In genomic region chr11:106751039-106752018, GRCm38 (mm10) we compare ENCODE assay signal across 9 mouse cellular contexts. TPM values are rescaled to one million over a fixed set of nuclear protein-coding genes. Genes with fewer than 3 reads are reported as not detected.
DNase-seq lines count a peak whose midpoint lies in the region; ATAC-seq and TF ChIP-seq lines count a peak whose summit lies in the region.
"Had no signal": no experiment of that assay in that cellular context is flagged by ENCODE, and none has a peak within 500 bp of the region (broad histone marks: within the 10 kb centered on the region; RNA-seq: fewer than 3 reads in every experiment).

Milr1 (plus strand) TSS chr11:106751226.

- DNase-seq in heart, postnatal 36 days: no peak
- peak; percentile 63 for DNase-seq in MEL (ENCODE audit: low read depth, low spot score)
- no peak for DNase-seq in liver, embryonic 11.5 days (ENCODE audit: low spot score)
- DNase-seq in kidney, adult 18-20 months: no peak
- no peak for DNase-seq in gastrocnemius, postnatal 10 days
- no peak for DNase-seq in adrenal gland, adult 8-10 months

- H3K79me2 ChIP-seq in MEL (ENCODE audit: control insufficient read depth, insufficient read depth, low read length, poor library complexity): no peaks in the 10 kb centered on the region

- intact Hi-C loops in heart, postnatal 36 days (cut with DNase I): no loop called here

- H3K9ac ChIP-seq in heart, embryonic 16.5 days (ENCODE audit: low read length): no peak within 1 kb of the TSS
- peak within 1 kb of the TSS; percentile 33 for H3K9ac ChIP-seq in MEL (ENCODE audit: control insufficient read depth, low read depth, low read length, poor library complexity, severe bottlenecking)
- no peak within 1 kb of the TSS for H3K9ac ChIP-seq in liver, embryonic 11.5 days (ENCODE audit: low read depth, low read length)

- peak within 1 kb of the TSS; percentile 8; the same call in 1 of the 2 replicates for H3K4me3 ChIP-seq in heart, embryonic 16.5 days (ENCODE audit: low read length)
- peak within 1 kb of the TSS; percentile 26 to 35 for H3K4me3 ChIP-seq in MEL (ENCODE audit: control insufficient read depth in 1 of 2, insufficient read depth in 1 of 2, low read depth in 2 of 2, low read length in 2 of 2)
- H3K4me3 ChIP-seq in liver, embryonic 11.5 days (ENCODE audit: low read depth, low read length): no peak within 1 kb of the TSS
- H3K4me3 ChIP-seq in small intestine, adult 2 months (ENCODE audit: low read depth, low read length): peak within 1 kb of the TSS; percentile 49
- H3K4me3 ChIP-seq: hindbrain, embryonic 10.5 days had no signal

- WGBS in heart, embryonic 16.5 days: 73% methylated on average over 17 of the region's 17 CpGs
- WGBS in liver, embryonic 11.5 days: 52% methylated on average over 17 of the region's 17 CpGs
- 70% methylated on average over 17 of the region's 17 CpGs for WGBS in small intestine, adult 2 months

- no peaks in the 10 kb centered on the region for H3K27me3 ChIP-seq in heart, embryonic 16.5 days (ENCODE audit: control insufficient read depth, insufficient read depth, low read length)
- no peaks in the 10 kb centered on the region for H3K27me3 ChIP-seq in MEL (ENCODE audit: control insufficient read depth in 1 of 2, insufficient read depth in 2 of 2, low read length in 2 of 2)
- no peaks in the 10 kb centered on the region for H3K27me3 ChIP-seq in liver, embryonic 11.5 days (replicated peaks; ENCODE audit: control insufficient read depth, insufficient read depth, low read length)
- H3K27me3 ChIP-seq in small intestine, adult 2 months (ENCODE audit: control insufficient read depth, insufficient read depth, low read length): no peaks in the 10 kb centered on the region

- no peak within 1 kb of the TSS; the same call in 1 of the 2 replicates for H3K27ac ChIP-seq in heart, embryonic 16.5 days (ENCODE audit: low read length)
- H3K27ac ChIP-seq in MEL (ENCODE audit: control insufficient read depth, low read depth, low read length): no peak within 1 kb of the TSS
- no peak within 1 kb of the TSS; the same call in 1 of the 2 replicates for H3K27ac ChIP-seq in liver, embryonic 11.5 days (ENCODE audit: low read depth, low read length)
- peak within 1 kb of the TSS; percentile 92 for H3K27ac ChIP-seq in small intestine, adult 2 months (ENCODE audit: insufficient read depth, low read depth, low read length)
- H3K27ac ChIP-seq: hindbrain, embryonic 10.5 days had no signal

- peaks cover 4% of the 10 kb centered on the region; the same call in 1 of the 2 replicates for H3K9me3 ChIP-seq in heart, embryonic 16.5 days (replicated peaks; ENCODE audit: control insufficient read depth, low read length)
- H3K9me3 ChIP-seq in MEL (replicated peaks; ENCODE audit: insufficient read depth, low read length): no peaks in the 10 kb centered on the region
- H3K9me3 ChIP-seq in liver, embryonic 11.5 days (ENCODE audit: control insufficient read depth, low read length): peaks cover 2% of the 10 kb centered on the region; the same call in 1 of the 2 replicates

- H3K4me2 ChIP-seq in heart, embryonic 16.5 days (ENCODE audit: low read depth, low read length): peak within 1 kb of the TSS; percentile 14
- H3K4me2 ChIP-seq in liver, embryonic 11.5 days: peak within 1 kb of the TSS; percentile 27

- H3K36me3 ChIP-seq in heart, embryonic 16.5 days (ENCODE audit: control insufficient read depth, insufficient read depth): no peaks in the 10 kb centered on the region
- peaks cover 0 to 19% of the 10 kb centered on the region in 2 experiments; a peak in 2 of 4 replicates for H3K36me3 ChIP-seq in MEL (ENCODE audit: control insufficient read depth in 1 of 2, insufficient read depth in 2 of 2, low read length in 2 of 2)
- H3K36me3 ChIP-seq in liver, embryonic 11.5 days (ENCODE audit: control insufficient read depth, insufficient read depth, low read length): no peaks in the 10 kb centered on the region
- H3K36me3 ChIP-seq in small intestine, adult 2 months (ENCODE audit: control insufficient read depth, insufficient read depth, low read length): no peaks in the 10 kb centered on the region
- H3K36me3 ChIP-seq: hindbrain, embryonic 10.5 days had no signal

- no peak for TF ChIP-seq RAD21 in MEL (IDR thresholded peaks at IDR 0.05; ENCODE audit: low read depth, low read length)

- TF ChIP-seq EP300 in MEL (IDR thresholded peaks at IDR 0.05; ENCODE audit: low read depth in 1 of 2, low read length in 2 of 2): peak; percentile 80 to 81

- TF ChIP-seq CTCF in MEL (IDR thresholded peaks at IDR 0.05 in 2 of 3, conservative IDR thresholded peaks at IDR 0.05 in 1 of 3; ENCODE audit: control insufficient read depth in 1 of 3, insufficient read depth in 1 of 3, low read depth in 2 of 3, low read length in 3 of 3, poor library complexity in 1 of 3, severe bottlenecking in 1 of 3): no peak
- TF ChIP-seq CTCF in small intestine, adult 2 months (IDR thresholded peaks at IDR 0.05; ENCODE audit: extremely low read depth, insufficient read length, insufficient replicate concordance, low read depth, low read length): no peak

- no peak; the same call in 1 of the 2 replicates for ATAC-seq in heart, embryonic 16.5 days (replicated peaks; ENCODE audit: extremely low read depth, insufficient read depth, low FRiP score)
- ATAC-seq in liver, embryonic 11.5 days (replicated peaks; ENCODE audit: low FRiP score): no peak

- no peak for TF ChIP-seq POLR2A in MEL (IDR thresholded peaks at IDR 0.05; ENCODE audit: control insufficient read depth in 1 of 2, insufficient read depth in 1 of 2, low read depth in 1 of 2, low read length in 2 of 2, poor library complexity in 1 of 2)
- no peak for TF ChIP-seq POLR2A in small intestine, adult 2 months (IDR thresholded peaks at IDR 0.05; ENCODE audit: low read depth, low read length)

- no peaks in the 10 kb centered on the region for H3K4me1 ChIP-seq in heart, embryonic 16.5 days (ENCODE audit: control insufficient read depth, insufficient read depth, low read length)
- peaks cover 0 to 24% of the 10 kb centered on the region in 2 experiments; a peak in 2 of 4 replicates for H3K4me1 ChIP-seq in MEL (ENCODE audit: control insufficient read depth in 1 of 2, insufficient read depth in 2 of 2, low read length in 2 of 2)
- peaks cover 10% of the 10 kb centered on the region; the same call in 1 of the 2 replicates for H3K4me1 ChIP-seq in liver, embryonic 11.5 days (replicated peaks; ENCODE audit: control insufficient read depth, insufficient read depth, low read length)
- no peaks in the 10 kb centered on the region for H3K4me1 ChIP-seq in small intestine, adult 2 months (ENCODE audit: control insufficient read depth, insufficient read depth, insufficient read length, low read length)
- H3K4me1 ChIP-seq: hindbrain, embryonic 10.5 days had no signal

TF ChIP-seq in MEL, 35 proteins besides CTCF, POLR2A, EP300 and RAD21:
- TF ChIP-seq BHLHE40 (IDR thresholded peaks at IDR 0.05; ENCODE audit: borderline replicate concordance, low read depth, low read length) (peak; percentile 43; the same call in 1 of the 2 replicates), MXI1 (IDR thresholded peaks at IDR 0.05; ENCODE audit: low read depth, low read length) (peak; percentile 44; the same call in 1 of the 2 replicates), SIN3A (IDR thresholded peaks at IDR 0.05; ENCODE audit: low read length) (peak; percentile 62; the same call in 1 of the 2 replicates), MYC (IDR thresholded peaks at IDR 0.05; ENCODE audit: low read depth, low read length) (no peak; the same call in 1 of the 2 replicates), TCF12 (IDR thresholded peaks at IDR 0.05; ENCODE audit: low read depth, low read length) (peak; percentile 86), MAFK (IDR thresholded peaks at IDR 0.05; ENCODE audit: borderline replicate concordance, low read depth, low read length) (0 out of 2 replicates have a peak, but pooled peaks have one; percentile 44), CHD1 (IDR thresholded peaks at IDR 0.05; ENCODE audit: low read depth, low read length) (no peak), USF2 (IDR thresholded peaks at IDR 0.05; ENCODE audit: borderline replicate concordance in 1 of 2, insufficient read depth in 1 of 2, low read depth in 1 of 2, low read length in 2 of 2) (no peak), ZNF384 (IDR thresholded peaks at IDR 0.05; ENCODE audit: low read depth, low read length) (peak; percentile 87), MYB (IDR thresholded peaks at IDR 0.05; ENCODE audit: low read depth, low read length) (peak; percentile 77), ETS1 (IDR thresholded peaks at IDR 0.05; ENCODE audit: low read depth, low read length) (peak; percentile 95), ELF1 (IDR thresholded peaks at IDR 0.05; ENCODE audit: low read depth, low read length) (no peak), GATA1 (IDR thresholded peaks at IDR 0.05; ENCODE audit: low read depth, low read length) (peak; percentile 79), RCOR1 (IDR thresholded peaks at IDR 0.05; ENCODE audit: low read depth, low read length) (peak; percentile 97)

RNA-seq across cellular contexts. Expression of gene Milr1, which starts in this region (rescaled TPM):
- polyA plus RNA-seq in heart, embryonic 16.5 days (2015; fragmentation: Nextera tagmentation; extraction: Ambion mirVana): 1.8 and 2.2 TPM in 2 replicates
- total RNA-seq in heart, postnatal 36 days (2021): 1 to 10 TPM in 1 of 2 experiments, under 1 TPM in 1; 0.97 to 1.0 TPM
- not detected in 2 replicates for total RNA-seq in MEL (2012; rRNA removed)
- under 1 TPM in 1 of 2 experiments, not detected in 1; 0.26 TPM for polyA plus RNA-seq in MEL (2012; ENCODE audit: insufficient read depth in 1 of 2, insufficient read length in 2 of 2, low read depth in 1 of 2, low replicate concordance in 2 of 2, missing spikeins in 1 of 2)
- polyA plus RNA-seq in liver, embryonic 11.5 days (2014; fragmentation: Nextera tagmentation; extraction: Ambion mirVana): 2.3 and 2.4 TPM in 2 replicates
- 0.30 and 0.77 TPM in 2 replicates for polyA plus RNA-seq in small intestine, adult 2 months (2012; rRNA removed)
- 1 to 10 TPM; 1.0 to 1.2 TPM for total RNA-seq in gastrocnemius, postnatal 10 days (2021)
- total RNA-seq in adrenal gland, adult 8-10 months (2022): 1 to 10 TPM; 1.6 to 4.6 (median 2.2) TPM

Comparison
In these comparisons a context has a peak if more than half of its experiments do, and no peak if none do; other contexts are left out.
1. Peak in DNase-seq, H3K4me3 ChIP-seq and H3K9ac ChIP-seq in MEL; RNA of the gene not detected or under 1 TPM.